Mouse (Mus musculus) stomach, postnatal 0 days (tissue): ENCODE data around the gene Adcy2.

Source experiments
- CTCF ChIP-seq: IDR thresholded peaks from 2 replicates; pipeline ENCODE4 v1.5.1; 2016; ENCODE audit warnings: antibody characterized with exemption, low read depth, mild to moderate bottlenecking, moderate library complexity
- EP300 ChIP-seq: optimal IDR thresholded peaks from 2 replicates; pipeline ENCODE3; 2016; ENCODE audit warnings: antibody characterized with exemption

DNA sequence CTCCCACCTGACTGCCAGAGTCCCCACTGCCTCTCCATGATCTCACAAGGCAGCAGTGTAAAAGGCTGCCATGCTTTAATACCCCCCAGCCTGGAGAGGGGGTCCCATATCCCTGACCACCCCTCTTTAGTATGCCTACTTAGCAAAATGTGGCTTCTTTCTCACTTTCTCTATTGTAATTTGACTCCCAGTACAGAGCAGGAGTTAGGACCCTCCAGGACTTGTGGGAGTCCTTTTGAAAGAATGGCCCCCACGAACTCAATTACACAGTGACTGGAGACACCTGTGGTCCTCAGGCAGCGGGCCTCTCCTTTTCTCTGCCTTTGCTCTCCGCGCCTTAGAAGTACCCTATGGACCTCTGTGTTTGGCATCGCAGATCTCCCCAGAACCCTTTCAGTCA, 485 bp upstream of the Adcy2 start:
- TF ChIP-seq CTCF (no peak), EP300 (no peak)
